Mouse (Mus musculus): ENCODE measurements around the gene Agap2. TPM values are rescaled to one million over a fixed set of nuclear protein-coding genes. Genes with fewer than 3 reads are reported as not detected.

Agap2 gene
- total RNA-seq, 2 experiments from 2014 or later = 2.1 to 2.8 TPM

DNA sequence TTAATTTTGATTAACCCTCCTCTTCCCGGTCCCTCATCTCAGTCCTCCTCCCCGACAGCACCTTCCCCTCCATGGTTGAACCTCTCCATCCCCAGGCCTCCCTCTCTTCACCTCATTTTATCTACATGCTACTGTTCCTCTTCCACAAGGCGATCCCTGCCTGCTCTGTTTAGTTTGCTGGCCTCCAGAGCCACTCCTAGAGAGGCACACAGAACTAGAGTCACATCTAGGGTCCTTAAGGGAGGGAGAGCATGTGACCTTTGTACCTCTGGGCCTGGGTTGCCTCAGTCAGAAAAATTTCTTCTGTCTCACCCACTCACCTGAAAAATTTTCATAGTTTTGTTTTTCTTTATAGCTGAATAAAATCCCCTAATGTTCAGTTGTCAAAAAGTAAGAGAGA lies 62.8 kb downstream of the Agap2 start:
- DNase-seq = no peak

GRCm38 (mm10) chr10:127138328-127139141 lies 63.5 kb downstream of the Agap2 start:
- no peak for DNase-seq

DNA sequence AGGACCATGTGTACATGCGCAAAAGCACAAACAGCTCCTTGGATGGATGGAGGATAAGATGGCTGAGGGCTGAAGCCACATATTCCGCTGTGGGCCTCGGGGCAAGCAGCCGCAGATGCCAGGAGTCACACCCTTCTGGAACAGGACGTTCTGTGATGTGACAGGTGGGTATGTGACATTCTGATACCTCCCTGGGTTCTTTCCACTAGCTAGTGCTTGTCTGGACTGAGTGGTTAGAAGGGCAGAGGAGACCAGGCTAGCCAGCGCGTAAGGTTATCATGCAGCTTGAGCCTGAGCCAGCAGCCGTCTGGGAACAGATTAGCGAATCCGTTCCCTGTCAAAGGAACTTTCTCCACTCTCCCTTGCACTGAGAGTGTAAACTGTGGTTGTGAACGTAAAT lies 65.9 kb downstream of the Agap2 start:
- no peak for DNase-seq

- DNase-seq = no peak
Observed at GRCm38 (mm10) chr10:127141500-127141899, 66.4 kb downstream of the Agap2 start.

Other genes with a start within 250 kb of the Agap2 start
- gene Atp23, start 173.9 kb upstream of the Agap2 start, total RNA-seq (2021) = 1 to 10 TPM; 3.7 to 3.9 TPM
- 100 to 1,000 TPM; 132 to 136 TPM for gene Ctdsp2, start 96.6 kb upstream of the Agap2 start, total RNA-seq (2021)
- under 1 TPM; 0.10 to 0.23 TPM for gene Avil, start 74.6 kb upstream of the Agap2 start, total RNA-seq (2021)
- gene Tsfm, start 44.4 kb upstream of the Agap2 start, total RNA-seq (2021) = 10 to 100 TPM; 65.1 to 68.0 TPM
- 10 to 100 TPM; 11.5 TPM for gene Mettl1, start 33.9 kb upstream of the Agap2 start, total RNA-seq (2021)
- gene Eef1akmt3, start 33.8 kb upstream of the Agap2 start, total RNA-seq (2021) = under 1 TPM; 0.18 to 0.29 TPM
- under 1 TPM in 1 of 2 experiments, not detected in 1; 0.45 TPM for gene Cyp27b1, start 27.0 kb upstream of the Agap2 start, total RNA-seq (2021)
- gene March9, start 15.1 kb upstream of the Agap2 start, total RNA-seq (2021) = 1 to 10 TPM; 1.7 to 1.8 TPM
- gene Cdk4, start 11.8 kb upstream of the Agap2 start, total RNA-seq (2021) = 100 to 1,000 TPM; 289 to 314 TPM
- 10 to 100 TPM; 49.2 to 49.7 TPM for gene Tspan31, start 5.0 kb upstream of the Agap2 start, total RNA-seq (2021)
- gene Os9, start 45.8 kb downstream of the Agap2 start, total RNA-seq (2021) = 10 to 100 TPM; 33.0 to 35.4 TPM
- 1 to 10 TPM; 2.2 to 2.7 TPM for gene B4galnt1, start 89.9 kb downstream of the Agap2 start, total RNA-seq (2021)
- gene Slc26a10, start 105.4 kb downstream of the Agap2 start, total RNA-seq (2021) = 10 to 100 TPM; 25.7 to 31.8 TPM
- 10 to 100 TPM; 19.9 to 21.0 TPM for gene Arhgef25, start 114.8 kb downstream of the Agap2 start, total RNA-seq (2021)
- gene Dtx3, start 120.4 kb downstream of the Agap2 start, total RNA-seq (2021) = 10 to 100 TPM; 50.0 to 53.8 TPM
- 10 to 100 TPM; 25.7 to 26.6 TPM for gene Pip4k2c, start 136.3 kb downstream of the Agap2 start, total RNA-seq (2021)
- 1 to 10 TPM in 1 of 2 experiments, under 1 TPM in 1; 0.70 to 1.2 TPM for gene Kif5a, start 188.1 kb downstream of the Agap2 start, total RNA-seq (2021)
- gene Dctn2, start 191.1 kb downstream of the Agap2 start, total RNA-seq (2021) = 100 to 1,000 TPM; 151 to 159 TPM
- gene Mbd6, start 213.7 kb downstream of the Agap2 start, total RNA-seq (2021) = 10 to 100 TPM; 41.7 to 43.2 TPM
- gene Mars, start 236.5 kb downstream of the Agap2 start, total RNA-seq (2021) = 10 to 100 TPM; 49.6 to 50.1 TPM
- 1 to 10 TPM; 2.0 to 2.9 TPM for gene Arhgap9, start 246.7 kb downstream of the Agap2 start, total RNA-seq (2021)